In the genomic region with DNA sequence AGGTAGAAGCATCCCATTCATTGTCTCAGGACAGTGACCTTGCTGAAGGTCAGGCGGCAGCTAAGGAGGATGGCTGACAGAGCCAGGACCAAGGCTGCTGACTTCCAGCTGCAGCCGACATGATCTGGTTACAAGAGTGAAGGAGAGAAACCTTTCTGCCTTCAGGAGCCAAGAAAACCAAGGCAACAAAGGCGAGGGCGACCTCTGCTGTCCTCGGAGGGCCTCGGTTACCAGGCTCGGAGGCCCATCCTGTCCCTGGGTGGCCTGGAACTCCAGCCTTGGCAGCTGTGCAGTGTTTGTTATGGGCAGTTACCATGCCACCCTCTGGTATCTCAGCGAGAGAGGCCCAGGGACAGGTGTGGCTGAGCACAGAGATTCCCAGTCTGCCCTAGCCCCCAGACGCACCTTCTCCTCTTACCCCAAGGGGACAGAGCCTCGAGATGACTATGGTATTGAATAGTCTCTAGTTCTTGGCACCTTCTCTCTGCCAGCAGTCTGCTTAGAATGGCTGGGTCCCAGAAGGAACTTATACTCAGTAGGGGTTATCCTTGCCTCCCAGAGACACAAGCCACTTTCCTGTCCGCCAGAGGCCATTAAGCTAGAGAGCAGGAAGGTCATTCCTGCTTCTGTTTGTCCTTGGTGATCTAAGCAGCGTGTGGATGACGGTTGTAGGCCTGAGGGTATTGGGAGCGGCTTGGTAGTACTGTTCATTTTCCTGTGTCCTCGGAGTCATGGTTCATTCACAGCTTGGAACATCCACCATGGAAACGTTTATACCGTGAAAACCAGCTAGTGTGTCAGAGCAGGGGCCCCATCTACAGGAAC, we compare ENCODE assay signal across 9 mouse cellular contexts.
DNase-seq lines count a peak whose midpoint lies in the region; ATAC-seq lines count a peak whose summit lies in the region.
"Had no signal": no experiment of that assay in that cellular context is flagged by ENCODE, and none has a peak within 500 bp of the region (broad histone marks: within the 10 kb centered on the region; RNA-seq: fewer than 3 reads in every experiment).

No protein-coding gene starts in this region.

- no peak overlapping the region for H3K27ac ChIP-seq in hindbrain, embryonic 14.5 days
- no peak overlapping the region for H3K27ac ChIP-seq in hindbrain, embryonic 13.5 days
- H3K27ac ChIP-seq in brown adipose tissue, adult 24 weeks (replicated peaks; ENCODE audit: low read depth, low read length): peak overlapping the region; percentile 53
- H3K27ac ChIP-seq in heart, embryonic 13.5 days (replicated peaks): peak overlapping the region; percentile 83
- no peak overlapping the region for H3K27ac ChIP-seq in limb, embryonic 11.5 days (replicated peaks; ENCODE audit: low read depth, low read length)

- no peaks in the 10 kb centered on the region for H3K4me1 ChIP-seq in hindbrain, embryonic 14.5 days (replicated peaks; ENCODE audit: control insufficient read depth, insufficient read depth, low read length)
- H3K4me1 ChIP-seq in hindbrain, embryonic 13.5 days (replicated peaks): peaks cover 9% of the 10 kb centered on the region
- peaks cover 42% of the 10 kb centered on the region for H3K4me1 ChIP-seq in brown adipose tissue, adult 24 weeks (ENCODE audit: control insufficient read depth, insufficient read depth, insufficient read length, low read length)
- peaks cover 16% of the 10 kb centered on the region for H3K4me1 ChIP-seq in heart, embryonic 13.5 days
- H3K4me1 ChIP-seq in limb, embryonic 11.5 days (ENCODE audit: control insufficient read depth, insufficient read depth, low read length): no peaks in the 10 kb centered on the region

- no peaks in the 10 kb centered on the region for H3K9me3 ChIP-seq in hindbrain, embryonic 14.5 days (ENCODE audit: control insufficient read depth, low read length)
- H3K9me3 ChIP-seq in hindbrain, embryonic 13.5 days: no peaks in the 10 kb centered on the region
- H3K9me3 ChIP-seq in heart, embryonic 13.5 days: no peaks in the 10 kb centered on the region
- no peaks in the 10 kb centered on the region for H3K9me3 ChIP-seq in limb, embryonic 11.5 days (ENCODE audit: control insufficient read depth, low read length)
- H3K9me3 ChIP-seq: G1E had no signal

- 58% methylated on average over 17 of the region's 17 CpGs for WGBS in hindbrain, embryonic 14.5 days
- 56% methylated on average over 17 of the region's 17 CpGs for WGBS in hindbrain, embryonic 13.5 days
- WGBS in heart, embryonic 13.5 days: 39% methylated on average over 17 of the region's 17 CpGs
- WGBS in limb, embryonic 11.5 days: 65% methylated on average over 17 of the region's 17 CpGs

- H3K4me2 ChIP-seq in hindbrain, embryonic 14.5 days (replicated peaks): no peak overlapping the region
- H3K4me2 ChIP-seq in hindbrain, embryonic 13.5 days: no peak overlapping the region
- no peak overlapping the region for H3K4me2 ChIP-seq in heart, embryonic 13.5 days
- H3K4me2 ChIP-seq in limb, embryonic 11.5 days (ENCODE audit: low read depth, severe bottlenecking): no peak overlapping the region

- ATAC-seq in hindbrain, embryonic 14.5 days (ENCODE audit: low FRiP score): no peak
- ATAC-seq in hindbrain, embryonic 13.5 days (ENCODE audit: low FRiP score): no peak
- peak; percentile 57; the same call in 1 of the 2 replicates for ATAC-seq in heart, embryonic 13.5 days (ENCODE audit: extremely low read depth, insufficient number of reproducible peaks, low FRiP score, low TSS enrichment)
- ATAC-seq in limb, embryonic 11.5 days (ENCODE audit: insufficient number of reproducible peaks, low FRiP score, low TSS enrichment, low read depth): no peak
- no peak for ATAC-seq in inflammation-experienced regulatory T-cells, adult 6 months
- ATAC-seq in granulocyte monocyte progenitor cell, adult 5-6 weeks (replicated peaks; ENCODE audit: poor library complexity, severe bottlenecking): no peak

- no peak overlapping the region for H3K9ac ChIP-seq in hindbrain, embryonic 14.5 days
- no peak overlapping the region for H3K9ac ChIP-seq in hindbrain, embryonic 13.5 days
- H3K9ac ChIP-seq in heart, embryonic 13.5 days: peak overlapping the region; percentile 15; the same call in 1 of the 2 replicates
- H3K9ac ChIP-seq in limb, embryonic 11.5 days (ENCODE audit: low read length): no peak overlapping the region

- no peaks in the 10 kb centered on the region for H3K36me3 ChIP-seq in hindbrain, embryonic 14.5 days (replicated peaks; ENCODE audit: control insufficient read depth, insufficient read depth)
- no peaks in the 10 kb centered on the region for H3K36me3 ChIP-seq in hindbrain, embryonic 13.5 days
- H3K36me3 ChIP-seq in heart, embryonic 13.5 days: no peaks in the 10 kb centered on the region
- no peaks in the 10 kb centered on the region for H3K36me3 ChIP-seq in limb, embryonic 11.5 days (ENCODE audit: control insufficient read depth, insufficient read depth, low read length)
- H3K36me3 ChIP-seq: G1E had no signal

- DNase-seq in hindbrain, embryonic 14.5 days (ENCODE audit: low spot score): peak; percentile 25
- peak; percentile 49 for DNase-seq in limb, embryonic 11.5 days (ENCODE audit: low spot score)
- peak; percentile 79 for DNase-seq in testis, postnatal 10 days (ENCODE audit: low spot score)

- no peaks in the 10 kb centered on the region for H3K27me3 ChIP-seq in hindbrain, embryonic 14.5 days (ENCODE audit: control insufficient read depth, insufficient read depth, low read length)
- no peaks in the 10 kb centered on the region for H3K27me3 ChIP-seq in hindbrain, embryonic 13.5 days
- no peaks in the 10 kb centered on the region for H3K27me3 ChIP-seq in heart, embryonic 13.5 days (replicated peaks)
- no peaks in the 10 kb centered on the region for H3K27me3 ChIP-seq in limb, embryonic 11.5 days (ENCODE audit: control insufficient read depth, insufficient read depth, low read length)

- H3K4me3 ChIP-seq in hindbrain, embryonic 14.5 days (replicated peaks; ENCODE audit: low read length): no peak overlapping the region
- no peak overlapping the region for H3K4me3 ChIP-seq in hindbrain, embryonic 13.5 days
- no peak overlapping the region for H3K4me3 ChIP-seq in brown adipose tissue, adult 24 weeks (ENCODE audit: insufficient read depth, low read depth, low read length)
- H3K4me3 ChIP-seq in heart, embryonic 13.5 days: no peak overlapping the region
- H3K4me3 ChIP-seq in limb, embryonic 11.5 days (ENCODE audit: low read depth, low read length): no peak overlapping the region

Comparison
In these comparisons a context has a peak if more than half of its experiments do, and no peak if none do; other contexts are left out.
1. DNase-seq: peak in every context shown above with its lines; median percentile 79 in testis, postnatal 10 days; 49 in limb, embryonic 11.5 days; 25 in hindbrain, embryonic 14.5 days.
2. H3K27ac ChIP-seq: peak in brown adipose tissue, adult 24 weeks (single experiment) and heart, embryonic 13.5 days (single experiment); none in hindbrain, embryonic 14.5 days (single experiment), hindbrain, embryonic 13.5 days (single experiment) and limb, embryonic 11.5 days (single experiment).